8 mouse cellular contexts compared by ENCODE assay signal in the genomic region with DNA sequence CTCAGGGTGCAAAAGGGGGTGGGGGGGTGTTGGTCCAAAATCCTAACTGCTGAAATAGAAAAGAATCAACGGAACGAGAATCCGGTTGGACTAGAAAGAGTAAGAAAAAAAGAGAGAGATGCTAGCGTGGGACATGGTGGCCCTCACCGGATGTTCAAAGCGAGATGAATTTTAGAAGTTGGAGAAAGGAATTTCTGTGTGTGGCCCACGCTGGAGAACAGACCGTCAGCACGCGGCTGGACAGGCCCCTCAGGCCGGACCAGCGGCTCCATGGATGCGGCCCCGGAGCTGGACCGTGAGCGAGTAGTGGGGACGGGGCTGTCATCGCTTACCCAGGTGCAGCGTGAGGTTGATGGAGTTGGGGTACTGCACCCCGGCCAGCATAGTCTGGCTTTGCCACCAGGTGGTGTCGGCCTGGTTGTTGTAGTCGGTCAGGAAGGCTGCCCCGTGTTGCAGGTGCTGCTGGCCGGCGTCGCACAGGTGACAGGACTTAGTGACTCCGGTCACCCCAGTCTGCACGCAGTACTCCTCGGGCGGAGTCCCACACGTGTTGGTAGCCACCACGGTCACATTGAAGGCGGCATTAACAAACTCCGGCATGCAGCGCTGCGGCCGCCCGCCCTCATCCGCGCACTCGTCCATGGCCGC. TPM values are rescaled to one million over a fixed set of nuclear protein-coding genes. Genes with fewer than 3 reads are reported as not detected.
DNase-seq lines count a peak whose midpoint lies in the region; ATAC-seq and TF ChIP-seq lines count a peak whose summit lies in the region.

No protein-coding gene starts in this region.

- H3K27ac ChIP-seq in kidney, adult 2 months (ENCODE audit: insufficient read depth, low read depth, low read length): peak overlapping the region; percentile 45
- peak overlapping the region; percentile 66 for H3K27ac ChIP-seq in liver, embryonic 15.5 days (replicated peaks)

- peaks cover 6% of the 10 kb centered on the region; the same call in 1 of the 2 replicates for H3K4me1 ChIP-seq in kidney, adult 2 months (ENCODE audit: control insufficient read depth, insufficient read depth, low read length)
- peaks cover 26% of the 10 kb centered on the region for H3K4me1 ChIP-seq in liver, embryonic 15.5 days (replicated peaks)

- H3K9me3 ChIP-seq in liver, embryonic 15.5 days (replicated peaks): no peaks in the 10 kb centered on the region

- no peak for TF ChIP-seq POLR2A in kidney, adult 2 months (IDR thresholded peaks at IDR 0.05; ENCODE audit: low read depth, low read length)

- H3K27me3 ChIP-seq in kidney, adult 2 months (replicated peaks; ENCODE audit: control insufficient read depth, insufficient read depth, low read length): no peaks in the 10 kb centered on the region
- H3K27me3 ChIP-seq in liver, embryonic 15.5 days: peaks cover 30% of the 10 kb centered on the region

- H3K36me3 ChIP-seq in kidney, adult 2 months (ENCODE audit: control insufficient read depth, insufficient read depth, low read length): no peaks in the 10 kb centered on the region
- H3K36me3 ChIP-seq in liver, embryonic 15.5 days (replicated peaks): no peaks in the 10 kb centered on the region

- TF ChIP-seq CTCF in kidney, adult 2 months (conservative IDR thresholded peaks at IDR 0.05; ENCODE audit: insufficient read depth, insufficient read length, low read depth, low read length): peak; percentile 66

- WGBS in kidney, adult 2 months: under 1% methylated on average over 42 of the region's 42 CpGs
- WGBS in liver, embryonic 15.5 days (ENCODE audit: insufficient replicate concordance): under 1% methylated on average over 42 of the region's 42 CpGs

- intact Hi-C loops in gastrocnemius, postnatal 14 days (cut with DNase I; ENCODE audit: low total_unique reads): no loop called here

- H3K9ac ChIP-seq in liver, embryonic 15.5 days: peak overlapping the region; percentile 62

- DNase-seq in urinary bladder, postnatal 25 days (ENCODE audit: low spot score): peak; percentile 36
- no peak for DNase-seq in urinary bladder, adult 2 months (ENCODE audit: low spot score)
- peak; percentile 53 for DNase-seq in gastrocnemius, postnatal 14 days
- DNase-seq in kidney, adult 2 months: peak; percentile 76
- DNase-seq in natural killer cell, adult 2 months (ENCODE audit: low spot score in 2 of 2): peak; percentile 26 to 65
- peak; percentile 72 for DNase-seq in testis, postnatal 10 days (ENCODE audit: low spot score)

- H3K4me3 ChIP-seq in kidney, adult 2 months (ENCODE audit: insufficient read depth, low read depth, low read length): peak overlapping the region; percentile 94
- peak overlapping the region; percentile 69 for H3K4me3 ChIP-seq in liver, embryonic 15.5 days (replicated peaks)

- peak overlapping the region; percentile 88 for H3K4me2 ChIP-seq in liver, embryonic 15.5 days

- ATAC-seq in common myeloid progenitor, adult 5-6 weeks (replicated peaks; ENCODE audit: low read depth, poor library complexity, severe bottlenecking): peak; percentile 40; the same call in 1 of the 2 replicates
- ATAC-seq in liver, embryonic 15.5 days (ENCODE audit: insufficient read depth): peak; percentile 36

RNA-seq across cellular contexts. Expression of a gene that starts 0.7 kb away (rescaled TPM):
- 191 and 224 TPM in 2 replicates for polyA plus RNA-seq in urinary bladder, adult 2 months (2012; rRNA removed)
- 2.1 and 3.6 TPM in 2 replicates for total RNA-seq in common myeloid progenitor, adult 5-6 weeks (2017)
- 100 to 1,000 TPM; 217 to 268 TPM for total RNA-seq in gastrocnemius, postnatal 14 days (2021)
- polyA plus RNA-seq in kidney, adult 2 months (2012; rRNA removed): 44.6 and 47.8 TPM in 2 replicates
- polyA plus RNA-seq in liver, embryonic 15.5 days (2015; fragmentation: Nextera tagmentation; extraction: Ambion mirVana): 7.1 and 8.9 TPM in 2 replicates
